Mouse (Mus musculus) small intestine, adult 2 months (tissue): Measurements from ENCODE around the gene Gm10644. TPM values are rescaled to one million over a fixed set of nuclear protein-coding genes. Genes with fewer than 3 reads are reported as not detected.

ENCODE experiments used
- H3K27ac ChIP-seq: fragments of 200-500 bp; 2 replicates; pipeline ENCODE4 v1.5.1; 2012; ENCODE audit warnings: low read depth, low read length, control low read depth, inconsistent platforms; ENCODE audit not compliant: insufficient read depth
- H3K27me3 ChIP-seq: fragments of 200-500 bp; 2 replicates; pipeline ENCODE4 v1.6.1; 2012; ENCODE audit warnings: mild to moderate bottlenecking, moderate library complexity, low read length, inconsistent platforms; ENCODE audit not compliant: control insufficient read depth, insufficient read depth
- H3K36me3 ChIP-seq: fragments of 200-500 bp; 2 replicates; pipeline ENCODE4 v1.6.1; 2012; ENCODE audit warnings: mild to moderate bottlenecking, low read length, control low read depth, inconsistent platforms; ENCODE audit not compliant: control insufficient read depth, insufficient read depth
- H3K4me1 ChIP-seq: fragments of 200-500 bp; 2 replicates; pipeline ENCODE4 v1.6.1; 2012; ENCODE audit warnings: low read length, inconsistent platforms, mixed read lengths; ENCODE audit not compliant: control insufficient read depth, insufficient read depth, insufficient read length
- H3K4me3 ChIP-seq: fragments of 200-500 bp; 2 replicates; pipeline ENCODE4 v1.5.1; 2012; ENCODE audit warnings: low read depth, mild to moderate bottlenecking, control low read depth, inconsistent platforms, low read length, moderate library complexity
- CTCF ChIP-seq: fragments of 200-500 bp; IDR thresholded peaks from 2 replicates; pipeline ENCODE4 v1.5.1; 2012; ENCODE audit warnings: low read depth, mild to moderate bottlenecking, control low read depth, inconsistent platforms, low read length, moderate library complexity, mixed read lengths; ENCODE audit not compliant: insufficient replicate concordance, insufficient read length; ENCODE audit errors: extremely low read depth
- POLR2A ChIP-seq: fragments of 200-500 bp; IDR thresholded peaks from 2 replicates; pipeline ENCODE4 v1.6.1; 2012; ENCODE audit warnings: low read depth, mild to moderate bottlenecking, control low read depth, inconsistent platforms, low read length, moderate library complexity
- WGBS: fragments of 180-500 bp; shearing (Covaris S2); methylation state at CpG from one replicate; pipeline ENCODE4 v1.1.7; 2018; 5-methylcytosine and 5-hydroxymethylcytosine counted together
- polyA plus RNA-seq: library from polyadenylated mRNA; depleted of rRNA; stranded (reverse); fragments of >200 nt; gene quantifications from 2 replicates; pipeline ENCODE4 v1.2.3, GENCODE M21; 2012

Gm10644 gene
- polyA plus RNA-seq, 1 experiment: 0.44 TPM

DNA sequence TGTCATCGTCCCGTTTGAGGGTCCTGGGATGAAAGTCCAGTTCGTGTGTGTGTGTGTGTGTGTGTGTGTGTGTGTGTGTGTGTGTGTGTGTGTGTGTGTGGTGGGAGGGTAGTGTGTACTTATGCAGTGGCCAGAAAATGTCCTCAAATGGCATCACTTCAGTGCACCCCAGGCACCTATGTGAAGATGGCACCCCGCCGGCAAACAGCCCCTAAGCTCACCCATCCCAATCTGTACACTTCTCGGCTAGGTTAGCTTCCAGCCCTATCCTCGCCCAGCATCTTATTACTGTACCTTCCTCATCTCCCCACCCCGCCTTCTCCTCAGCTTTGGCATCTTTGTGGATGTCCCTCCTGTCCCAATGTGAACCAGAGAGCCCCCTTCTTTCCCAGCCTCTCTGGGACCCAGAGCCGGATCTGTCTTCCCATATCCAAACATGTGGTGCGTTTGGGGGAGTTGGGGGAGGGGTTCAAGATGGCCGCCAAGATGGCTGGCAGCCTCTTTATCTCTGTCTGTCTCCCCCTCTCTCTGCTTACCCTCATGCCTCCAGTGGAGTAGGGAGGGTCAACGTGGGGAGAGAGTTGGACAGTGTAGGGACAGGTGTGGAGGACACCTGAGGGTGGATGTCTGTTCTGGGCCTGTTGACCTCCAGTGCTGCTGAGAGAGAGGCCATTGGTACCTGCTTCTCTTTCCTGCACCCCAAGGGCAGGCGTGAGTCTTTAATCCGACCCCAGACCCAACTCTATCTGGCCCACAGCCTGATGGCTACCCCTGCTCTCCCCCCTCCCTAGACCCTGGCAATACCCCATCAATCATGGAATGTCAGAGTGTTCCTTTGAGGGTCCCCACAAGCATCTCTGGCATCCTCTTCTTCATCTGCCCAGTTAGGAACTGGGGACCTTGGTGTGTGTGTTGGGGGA, 53.2 kb downstream of the Gm10644 start:
- H3K4me3 ChIP-seq: peak overlapping the region; percentile 77
- peaks cover 20% of the 10 kb centered on the region for H3K27me3 ChIP-seq
- no peak for TF ChIP-seq CTCF
- TF ChIP-seq POLR2A: no peak
- no peaks in the 10 kb centered on the region for H3K36me3 ChIP-seq
- peaks cover 3% of the 10 kb centered on the region; the same call in 1 of the 2 replicates for H3K4me1 ChIP-seq
- H3K27ac ChIP-seq: no peak overlapping the region
- WGBS: 27% methylated on average over 14 of the region's 14 CpGs

DNA sequence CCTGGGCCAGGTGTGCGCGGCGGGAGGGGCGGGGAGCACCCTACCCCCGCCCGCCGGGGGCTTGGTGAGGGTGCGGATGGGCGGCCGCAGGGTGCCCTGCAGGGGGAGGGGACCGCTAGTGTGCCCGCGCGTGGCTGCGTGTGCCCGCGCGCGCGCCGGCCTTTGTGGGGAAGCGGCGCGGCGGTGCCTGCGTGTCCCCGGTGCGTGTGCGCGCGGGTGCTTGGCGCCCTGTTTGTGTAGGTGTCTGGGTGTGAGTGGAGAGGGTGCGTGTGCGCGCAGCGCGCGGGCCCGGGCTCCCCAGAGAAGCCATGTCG, 54.1 kb downstream of the Gm10644 start:
- WGBS: under 1% methylated on average over 35 of the region's 40 CpGs
- H3K4me3 ChIP-seq: peak overlapping the region; percentile 77
- peaks cover 3% of the 10 kb centered on the region; the same call in 1 of the 2 replicates for H3K4me1 ChIP-seq
- peaks cover 20% of the 10 kb centered on the region for H3K27me3 ChIP-seq
- no peak for TF ChIP-seq POLR2A
- TF ChIP-seq CTCF: no peak
- no peak overlapping the region for H3K27ac ChIP-seq
- no peaks in the 10 kb centered on the region for H3K36me3 ChIP-seq

GRCm38 (mm10) chr8:83900266-83900956, 54.6 kb downstream of the Gm10644 start:
- H3K36me3 ChIP-seq: no peaks in the 10 kb centered on the region
- no peak for TF ChIP-seq CTCF
- no peak for TF ChIP-seq POLR2A
- peaks cover 20% of the 10 kb centered on the region for H3K27me3 ChIP-seq
- WGBS: under 1% methylated on average over 64 of the region's 100 CpGs
- H3K4me1 ChIP-seq: peaks cover 3% of the 10 kb centered on the region; the same call in 1 of the 2 replicates
- H3K27ac ChIP-seq: no peak overlapping the region
- H3K4me3 ChIP-seq: peak overlapping the region; percentile 77

GRCm38 (mm10) chr8:83899363-83900252, 55.4 kb downstream of the Gm10644 start, which contains the start of gene Adgrl1:
Gene Adgrl1, plus strand, starts transcription at chr8:83900105.
- Histone ChIP-seq H3K4me1 (peaks cover 3% of the 10 kb centered on the region; the same call in 1 of the 2 replicates), H3K4me3 (peak within 1 kb of the TSS; percentile 77), H3K27me3 (peaks cover 20% of the 10 kb centered on the region), H3K27ac (peak within 1 kb of the TSS; percentile 36; the same call in 1 of the 2 replicates), H3K36me3 (no peaks in the 10 kb centered on the region)
- TF ChIP-seq POLR2A: peak; percentile 44
- TF ChIP-seq CTCF: 0 out of 2 replicates have a peak, but pooled peaks have one; percentile 11
- under 1% methylated on average over 68 of the region's 70 CpGs for WGBS

DNA sequence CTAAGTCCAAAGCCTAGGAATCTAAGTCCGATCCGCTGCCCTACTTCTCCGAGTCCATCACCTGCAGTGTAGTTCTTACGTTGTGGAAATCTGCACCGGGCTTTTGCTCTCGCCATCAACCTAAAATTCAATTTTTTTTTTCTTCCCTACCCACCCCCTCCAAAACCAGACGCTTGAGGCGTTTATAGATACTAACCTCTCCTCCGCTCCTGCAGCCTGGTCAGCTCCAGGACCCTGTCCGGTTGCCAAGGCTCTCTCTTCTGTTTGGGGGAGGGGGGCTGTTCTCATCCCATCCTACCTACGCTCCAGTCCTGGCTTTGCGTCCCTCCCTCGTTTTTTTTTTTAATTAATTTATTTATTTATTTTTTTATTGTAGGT, 56.0 kb downstream of the Gm10644 start:
- H3K27ac ChIP-seq: peak overlapping the region; percentile 36; the same call in 1 of the 2 replicates
- 3% methylated on average over 13 of the region's 13 CpGs for WGBS
- no peak for TF ChIP-seq CTCF
- no peak for TF ChIP-seq POLR2A
- H3K4me3 ChIP-seq: peak overlapping the region; percentile 77
- H3K36me3 ChIP-seq: no peaks in the 10 kb centered on the region
- peaks cover 20% of the 10 kb centered on the region for H3K27me3 ChIP-seq
- H3K4me1 ChIP-seq: peaks cover 3% of the 10 kb centered on the region; the same call in 1 of the 2 replicates

GRCm38 (mm10) chr8:83898456-83898855, 56.5 kb downstream of the Gm10644 start:
- H3K4me3 ChIP-seq: 0 out of 2 replicates have a peak overlapping the region, but pooled peaks have one; percentile 77
- H3K36me3 ChIP-seq: no peaks in the 10 kb centered on the region
- H3K27me3 ChIP-seq: peaks cover 20% of the 10 kb centered on the region
- no peak overlapping the region for H3K27ac ChIP-seq
- peaks cover 3% of the 10 kb centered on the region; the same call in 1 of the 2 replicates for H3K4me1 ChIP-seq
- WGBS: 10% methylated on average over 10 of the region's 10 CpGs
- no peak for TF ChIP-seq CTCF
- TF ChIP-seq POLR2A: no peak
